Mouse (Mus musculus) bone marrow, adult 2 months (tissue): ENCODE results near the gene Olfr948.

Experiments
- CTCF ChIP-seq: fragments of 200-500 bp; IDR thresholded peaks from 2 replicates; pipeline ENCODE4 v1.5.1; 2011; ENCODE audit warnings: low read length, control low read depth; ENCODE audit not compliant: control insufficient read depth, insufficient read depth
- POLR2A ChIP-seq: fragments of 200-500 bp; IDR thresholded peaks from 2 replicates; pipeline ENCODE4 v1.6.1; 2011; ENCODE audit warnings: low read depth, mild to moderate bottlenecking, control low read depth, low read length, borderline replicate concordance; ENCODE audit not compliant: control insufficient read depth

DNA sequence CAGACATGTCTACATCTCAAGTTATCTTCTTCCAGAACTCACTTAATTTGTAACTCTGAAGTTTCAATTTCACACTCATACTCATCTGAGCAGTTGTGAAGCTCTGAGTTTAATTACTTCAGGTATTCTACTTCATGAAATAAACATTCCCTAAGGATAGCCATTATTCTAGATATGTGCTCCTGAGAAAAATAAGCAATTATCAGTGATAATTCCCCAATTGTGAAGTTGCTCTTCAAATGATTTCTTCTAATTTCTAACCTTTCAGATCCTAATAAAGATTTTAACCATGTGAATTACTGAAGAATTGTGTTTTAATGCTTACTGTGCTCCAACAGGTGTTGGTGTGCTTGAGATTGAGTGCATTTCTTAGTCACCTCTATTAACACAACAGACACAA lies at the start of gene Olfr948:
- TF ChIP-seq CTCF = no peak
- TF ChIP-seq POLR2A = no peak
